Mouse (Mus musculus) kidney, postnatal 0 days (tissue): ENCODE results near the gene Ptgdr2. TPM values are rescaled to one million over a fixed set of nuclear protein-coding genes. Genes with fewer than 3 reads are reported as not detected.
A peak's percentile ranks its signal among the peaks of the same experiment; 100 is the strongest.

Experiments
- ATAC-seq: fragments of 200-750 bp; cut with Nextera tagmentation; replicated peaks from 2 replicates; pipeline ENCODE4 v1.8.0; 2017; ENCODE audit warnings: low read depth, moderate number of reproducible peaks, moderate TSS enrichment, moderate library complexity; ENCODE audit not compliant: low FRiP score
- DNase-seq: peaks from one replicate; pipeline ENCODE4 v3.0.0-alpha.2; 2016; ENCODE audit warnings: low spot score
- H3K27ac ChIP-seq: fragments of 300-500 bp; sonication (generic); 2 replicates; pipeline ENCODE4 v1.5.1; 2014; ENCODE audit warnings: mild to moderate bottlenecking
- H3K27me3 ChIP-seq: fragments of 300-500 bp; sonication (generic); 2 replicates; pipeline ENCODE4 v1.6.1; 2014; ENCODE audit warnings: low read length, mixed read lengths; ENCODE audit not compliant: insufficient read depth
- H3K36me3 ChIP-seq: fragments of 300-500 bp; sonication (generic); 2 replicates; pipeline ENCODE4 v1.6.1; 2014; ENCODE audit warnings: low read length, mixed read lengths; ENCODE audit not compliant: insufficient read depth
- H3K4me1 ChIP-seq: fragments of 300-500 bp; sonication (generic); replicated peaks from 2 replicates; pipeline ENCODE4 v1.6.1; 2014; ENCODE audit warnings: antibody characterized with exemption, low read length, mixed read lengths; ENCODE audit not compliant: insufficient read depth
- H3K4me2 ChIP-seq: fragments of 300-500 bp; sonication (generic); 2 replicates; pipeline ENCODE4 v1.6.1; 2014; ENCODE audit warnings: mild to moderate bottlenecking, low read length, moderate library complexity, mixed read lengths
- H3K4me3 ChIP-seq: fragments of 300-500 bp; sonication (generic); replicated peaks from 2 replicates; pipeline ENCODE4 v1.5.1; 2014; ENCODE audit warnings: low read depth, low read length
- H3K9ac ChIP-seq: fragments of 300-500 bp; sonication (generic); 2 replicates; pipeline ENCODE4 v1.6.1; 2014; ENCODE audit warnings: low read depth, low read length
- H3K9me3 ChIP-seq: fragments of 300-500 bp; sonication (generic); replicated peaks from 2 replicates; pipeline ENCODE4 v1.6.1; 2016; ENCODE audit warnings: low read length, inconsistent platforms, mixed read lengths
- CTCF ChIP-seq: IDR thresholded peaks from 2 replicates; pipeline ENCODE4 v1.5.1; 2016; ENCODE audit warnings: antibody characterized with exemption, low read depth, mild to moderate bottlenecking, moderate library complexity
- WGBS: fragments of 180-500 bp; shearing (Covaris S2); extraction: QIAGEN DNeasy Blood & Tissue Kit; methylation state at CpG from one replicate; pipeline ENCODE4 v1.1.7; 2014; 5-methylcytosine and 5-hydroxymethylcytosine counted together
- polyA plus RNA-seq: library from polyadenylated mRNA; unstranded; fragments of >200 nt; fragmentation: Nextera tagmentation; extraction: Ambion mirVana; gene quantifications from 2 replicates; pipeline ENCODE4 v1.2.1, GENCODE M21; 2015

The Ptgdr2 gene
- polyA plus RNA-seq, 1 experiment from 2014 or later, result not detected

- Histone ChIP-seq H3K9ac (no peak overlapping the region), H3K9me3 (no peaks in the 10 kb centered on the region), H3K4me2 (no peak overlapping the region), H3K27ac (no peak overlapping the region), H3K36me3 (peaks cover 20% of the 10 kb centered on the region; the same call in 1 of the 2 replicates), H3K27me3 (no peaks in the 10 kb centered on the region), H3K4me1 (peaks cover 13% of the 10 kb centered on the region), H3K4me3 (no peak overlapping the region)
- WGBS, result 74% methylated on average over 3 of the region's 3 CpGs
- no peak for TF ChIP-seq CTCF
- DNase-seq, result no peak
- no peak for ATAC-seq
Measured at GRCm38 (mm10) chr19:10938771-10939170, 1.8 kb downstream of the Ptgdr2 start.

DNA sequence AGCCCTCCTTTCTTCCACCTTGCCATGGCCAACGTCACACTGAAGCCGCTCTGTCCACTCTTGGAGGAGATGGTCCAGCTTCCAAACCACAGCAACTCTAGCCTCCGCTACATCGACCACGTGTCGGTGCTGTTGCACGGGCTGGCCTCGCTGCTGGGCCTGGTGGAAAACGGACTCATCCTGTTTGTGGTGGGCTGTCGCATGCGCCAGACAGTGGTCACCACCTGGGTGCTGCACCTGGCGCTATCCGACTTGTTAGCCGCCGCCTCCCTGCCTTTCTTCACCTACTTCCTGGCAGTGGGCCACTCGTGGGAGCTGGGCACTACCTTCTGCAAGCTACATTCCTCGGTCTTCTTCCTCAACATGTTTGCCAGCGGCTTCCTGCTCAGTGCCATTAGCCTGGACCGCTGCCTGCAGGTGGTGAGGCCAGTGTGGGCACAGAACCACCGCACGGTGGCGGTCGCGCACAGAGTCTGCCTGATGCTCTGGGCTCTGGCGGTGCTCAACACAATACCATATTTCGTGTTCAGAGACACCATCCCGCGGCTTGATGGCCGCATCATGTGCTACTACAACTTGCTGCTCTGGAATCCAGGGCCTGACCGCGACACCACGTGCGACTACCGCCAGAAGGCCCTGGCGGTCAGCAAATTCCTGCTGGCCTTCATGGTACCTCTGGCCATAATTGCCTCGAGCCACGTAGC is 3.3 kb downstream of the Ptgdr2 start:
- DNase-seq, result peak; percentile 77

DNA sequence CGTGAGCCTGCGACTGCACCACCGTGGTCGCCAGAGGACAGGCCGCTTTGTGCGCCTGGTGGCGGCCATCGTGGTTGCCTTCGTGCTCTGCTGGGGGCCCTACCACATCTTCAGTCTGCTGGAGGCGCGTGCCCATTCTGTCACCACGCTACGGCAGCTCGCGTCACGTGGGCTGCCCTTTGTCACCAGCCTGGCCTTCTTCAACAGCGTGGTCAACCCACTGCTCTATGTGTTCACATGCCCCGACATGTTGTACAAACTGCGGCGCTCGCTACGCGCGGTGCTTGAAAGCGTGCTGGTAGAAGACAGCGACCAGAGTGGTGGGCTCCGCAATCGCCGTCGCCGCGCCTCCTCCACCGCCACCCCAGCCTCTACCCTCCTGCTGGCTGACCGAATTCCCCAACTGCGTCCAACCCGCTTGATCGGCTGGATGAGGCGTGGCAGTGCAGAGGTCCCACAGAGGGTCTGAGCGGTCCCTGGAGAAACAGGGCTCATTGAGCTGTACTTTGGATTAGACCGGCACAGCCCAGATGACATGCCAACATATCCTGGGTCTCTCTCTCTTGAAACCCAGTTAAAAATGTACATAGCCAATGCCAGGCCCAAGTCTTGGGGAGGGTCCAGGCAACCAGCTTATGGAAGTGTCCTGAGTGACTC is 4.0 kb downstream of the Ptgdr2 start:
- Histone ChIP-seq H3K4me1 (peaks cover 13% of the 10 kb centered on the region), H3K27ac (no peak overlapping the region), H3K4me2 (peak overlapping the region; percentile 60), H3K9me3 (no peaks in the 10 kb centered on the region), H3K9ac (peak overlapping the region; percentile 44; the same call in 1 of the 2 replicates), H3K36me3 (peaks cover 33% of the 10 kb centered on the region), H3K4me3 (peak overlapping the region; percentile 23), H3K27me3 (no peaks in the 10 kb centered on the region)
- ATAC-seq, result peak; percentile 44
- TF ChIP-seq CTCF, result no peak
- peak; percentile 10 for DNase-seq
- WGBS, result 4% methylated on average over 40 of the region's 40 CpGs

More for the DNA sequence above, 3.3 kb downstream of the Ptgdr2 start:
- TF ChIP-seq CTCF, result peak; percentile 82
- Histone ChIP-seq H3K27ac (no peak overlapping the region), H3K9me3 (no peaks in the 10 kb centered on the region), H3K27me3 (no peaks in the 10 kb centered on the region), H3K9ac (peak overlapping the region; percentile 44; the same call in 1 of the 2 replicates), H3K4me1 (peaks cover 13% of the 10 kb centered on the region), H3K36me3 (peaks cover 33% of the 10 kb centered on the region), H3K4me2 (peak overlapping the region; percentile 60), H3K4me3 (peak overlapping the region; percentile 23)
- 18% methylated on average over 37 of the region's 37 CpGs for WGBS
- peak; percentile 88 for ATAC-seq

GRCm38 (mm10) chr19:10943955-10944354 is 7.0 kb downstream of the Ptgdr2 start:
- Histone ChIP-seq H3K27ac (no peak overlapping the region), H3K36me3 (peaks cover 33% of the 10 kb centered on the region), H3K4me3 (no peak overlapping the region), H3K4me1 (peaks cover 28% of the 10 kb centered on the region), H3K27me3 (no peaks in the 10 kb centered on the region), H3K9me3 (no peaks in the 10 kb centered on the region), H3K9ac (no peak overlapping the region), H3K4me2 (no peak overlapping the region)
- TF ChIP-seq CTCF, result no peak
- ATAC-seq, result no peak
- WGBS, result 80% methylated on average over 3 of the region's 3 CpGs
- DNase-seq, result no peak

GRCm38 (mm10) chr19:10946506-10946905 is 9.5 kb downstream of the Ptgdr2 start:
- peaks cover 33% of the 10 kb centered on the region for H3K36me3 ChIP-seq
- TF ChIP-seq CTCF, result no peak
- H3K27ac ChIP-seq, result no peak overlapping the region
- H3K9ac ChIP-seq, result 0 out of 2 replicates have a peak overlapping the region, but pooled peaks have one; percentile 84
- H3K4me3 ChIP-seq, result no peak overlapping the region
- H3K27me3 ChIP-seq, result no peaks in the 10 kb centered on the region
- no peak for ATAC-seq
- peak overlapping the region; percentile 81; the same call in 1 of the 2 replicates for H3K4me2 ChIP-seq
- DNase-seq, result no peak
- peaks cover 15% of the 10 kb centered on the region for H3K4me1 ChIP-seq
- no peaks in the 10 kb centered on the region for H3K9me3 ChIP-seq
- WGBS, result 77% methylated on average over 3 of the region's 3 CpGs

DNA sequence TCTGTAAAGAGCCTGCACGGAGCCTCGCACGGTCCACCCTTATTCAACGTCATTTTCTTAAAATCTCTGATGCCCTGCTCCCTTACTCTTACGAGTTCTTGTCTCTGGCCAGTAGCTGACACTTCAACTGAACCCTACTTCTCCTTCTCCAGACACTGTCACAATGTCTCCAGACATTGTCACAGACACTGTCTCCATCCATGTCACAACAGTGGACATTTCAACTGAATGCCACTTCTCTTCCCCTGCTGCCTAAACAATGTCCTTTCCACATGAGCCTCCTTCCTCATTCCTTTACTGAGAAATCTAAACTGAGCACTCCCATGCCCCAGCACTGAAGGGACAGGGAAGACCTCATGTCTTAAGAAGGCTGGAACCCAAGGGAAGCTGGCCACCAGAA is 10.3 kb downstream of the Ptgdr2 start:
- peak overlapping the region; percentile 81 for H3K4me2 ChIP-seq
- peak overlapping the region; percentile 84 for H3K9ac ChIP-seq
- no peaks in the 10 kb centered on the region for H3K9me3 ChIP-seq
- 80% methylated on average over 5 of the region's 5 CpGs for WGBS
- peaks cover 28% of the 10 kb centered on the region for H3K36me3 ChIP-seq
- no peaks in the 10 kb centered on the region for H3K27me3 ChIP-seq
- ATAC-seq (no peak), DNase-seq (no peak)
- no peak for TF ChIP-seq CTCF
- no peak overlapping the region for H3K27ac ChIP-seq
- H3K4me1 ChIP-seq, result peaks cover 15% of the 10 kb centered on the region
- H3K4me3 ChIP-seq, result peak overlapping the region; percentile 72; the same call in 1 of the 2 replicates
